Mouse (Mus musculus) ES-E14 (cell line): ENCODE results near the gene Mgmt. TPM values are rescaled to one million over a fixed set of nuclear protein-coding genes. Genes with fewer than 3 reads are reported as not detected.

Experiments used
- DNase-seq: peaks from one replicate; pipeline ENCODE4 v3.0.0-alpha.2; 2013; ENCODE audit warnings: low read depth, low spot score
- H3K27ac ChIP-seq: 2 replicates; pipeline ENCODE4 v1.5.1; 2012; ENCODE audit warnings: low read depth, mild to moderate bottlenecking, low read length, moderate library complexity, mixed read lengths; ENCODE audit not compliant: poor library complexity, insufficient read depth, severe bottlenecking
- H3K36me3 ChIP-seq: 2 replicates; pipeline ENCODE4 v1.6.1; 2012; ENCODE audit warnings: mild to moderate bottlenecking, low read length, moderate library complexity, mixed read lengths; ENCODE audit not compliant: control insufficient read depth, poor library complexity, insufficient read depth, severe bottlenecking
- H3K4me1 ChIP-seq, 2 experiments: fragments of 150-350 bp in 1 of 2; sonication (generic) in 1 of 2; 2 replicates each; pipeline ENCODE4 v1.6.1; 2012; ENCODE audit warnings: low read length in 2 of 2, mild to moderate bottlenecking in 1 of 2, mixed read lengths in 1 of 2; ENCODE audit not compliant: control insufficient read depth in 2 of 2, insufficient read depth in 2 of 2, poor library complexity in 1 of 2
- H3K4me3 ChIP-seq, 2 experiments: fragments of 150-350 bp in 1 of 2; sonication (generic) in 1 of 2; 2 replicates each; pipeline ENCODE4 v1.5.1; 2012; ENCODE audit warnings: low read length in 2 of 2, low read depth in 1 of 2, mild to moderate bottlenecking in 1 of 2, mixed read lengths in 1 of 2; ENCODE audit not compliant: insufficient read depth in 1 of 2, poor library complexity in 1 of 2, severe bottlenecking in 1 of 2
- H3K9ac ChIP-seq: 2 replicates; pipeline ENCODE4 v1.6.1; 2012; ENCODE audit warnings: low read depth, mild to moderate bottlenecking, low read length, mixed read lengths; ENCODE audit not compliant: poor library complexity, insufficient read depth, severe bottlenecking
- H3K9me3 ChIP-seq: fragments of 150-350 bp; sonication (generic); 2 replicates; pipeline ENCODE4 v1.6.1; 2012; ENCODE audit warnings: low read depth, mild to moderate bottlenecking, low read length; ENCODE audit not compliant: control insufficient read depth, insufficient read depth
- CHD2 ChIP-seq: IDR thresholded peaks from 2 replicates; pipeline ENCODE4 v1.6.1; 2014; ENCODE audit warnings: mild to moderate bottlenecking, low read depth, low read length, inconsistent platforms
- HCFC1 ChIP-seq: IDR thresholded peaks from 2 replicates; pipeline ENCODE4 v1.6.1; 2012; ENCODE audit warnings: low read length, inconsistent platforms, borderline replicate concordance; ENCODE audit not compliant: insufficient read depth
- MAFK ChIP-seq: IDR thresholded peaks from 2 replicates; pipeline ENCODE4 v1.6.1; 2014; ENCODE audit warnings: mild to moderate bottlenecking, low read depth, low read length, inconsistent platforms; ENCODE audit not compliant: insufficient read depth
- ZC3H11A ChIP-seq: IDR thresholded peaks from 2 replicates; pipeline ENCODE4 v1.6.1; 2012; ENCODE audit warnings: low read depth, mild to moderate bottlenecking, inconsistent platforms, low read length, borderline replicate concordance
- ZNF384 ChIP-seq: IDR thresholded peaks from 2 replicates; pipeline ENCODE4 v1.6.1; 2012; ENCODE audit warnings: low read depth, low read length, inconsistent platforms
- in situ Hi-C, 2 experiments: fragments of 600-800 bp; cut with MboI; formaldehyde crosslinking; loops; one replicate each; pipeline ENCODE4 v1.15.1; 2025; ENCODE audit warnings: low sequenced_read_pairs in 2 of 2, inconsistent platforms in 1 of 2; ENCODE audit not compliant: unreplicated experiment in 2 of 2
- total RNA-seq: library from RNA; depleted of rRNA; stranded (reverse); fragments of 300-350 nt; gene quantifications from 2 replicates; pipeline ENCODE4 v1.2.3, GENCODE M21; 2012

Gene Mgmt
- total RNA-seq, 1 experiment = 6.4 TPM

GRCm38 (mm10) chr7:137116246-137116645, 221.8 kb downstream of the Mgmt start:
- Histone ChIP-seq H3K27ac (no peak overlapping the region), H3K9ac (no peak overlapping the region), H3K4me1 (no peaks in the 10 kb centered on the region), H3K36me3 (no peaks in the 10 kb centered on the region), H3K4me3 (no peak overlapping the region), H3K9me3 (no peaks in the 10 kb centered on the region)
- TF ChIP-seq HCFC1 (no peak), MAFK (no peak), ZNF384 (no peak), CHD2 (no peak), ZC3H11A (no peak)
- no peak for DNase-seq
- in situ Hi-C loops = no loop called here

DNA sequence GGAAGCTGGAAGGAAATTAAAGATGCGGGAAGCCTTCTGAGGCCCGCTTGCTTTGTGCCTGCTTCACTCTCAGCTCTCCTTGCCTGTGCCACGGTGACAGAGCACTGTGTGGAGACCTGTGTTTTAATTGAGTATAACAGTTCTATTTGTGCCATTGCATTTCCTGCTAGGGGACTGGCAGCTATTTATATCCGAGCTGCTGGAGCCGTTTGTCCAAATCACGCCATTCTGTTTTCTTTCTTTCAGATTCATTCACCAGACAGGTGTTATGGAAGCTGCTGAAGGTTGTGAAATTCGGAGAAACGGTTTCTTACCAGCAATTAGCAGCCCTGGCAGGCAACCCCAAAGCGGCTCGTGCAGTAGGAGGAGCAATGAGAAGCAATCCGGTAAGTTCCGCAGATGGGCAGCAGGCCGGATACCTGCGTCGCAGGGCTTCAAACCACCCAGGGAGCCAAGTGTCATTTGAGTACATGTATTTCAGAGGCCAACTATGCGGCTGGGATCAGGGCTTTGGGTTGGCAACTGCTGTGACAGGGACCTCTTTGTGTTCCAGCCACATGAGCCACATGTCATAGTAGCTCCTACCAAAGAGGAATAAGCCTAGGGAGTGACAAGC, 226.9 kb downstream of the Mgmt start:
- no peak overlapping the region for H3K4me3 ChIP-seq
- H3K9me3 ChIP-seq = no peaks in the 10 kb centered on the region
- no peaks in the 10 kb centered on the region for H3K36me3 ChIP-seq
- no peak for DNase-seq
- no peak for TF ChIP-seq CHD2
- no peak for TF ChIP-seq ZC3H11A
- no peak for TF ChIP-seq MAFK
- TF ChIP-seq ZNF384 = no peak
- TF ChIP-seq HCFC1 = no peak
- no peak overlapping the region for H3K9ac ChIP-seq
- in situ Hi-C loops = no loop called here
- no peak overlapping the region for H3K27ac ChIP-seq
- H3K4me1 ChIP-seq = no peaks in the 10 kb centered on the region

- Histone ChIP-seq H3K27ac (no peak overlapping the region), H3K36me3 (no peaks in the 10 kb centered on the region), H3K4me3 (no peak overlapping the region), H3K4me1 (no peaks in the 10 kb centered on the region), H3K9ac (no peak overlapping the region), H3K9me3 (no peaks in the 10 kb centered on the region)
- TF ChIP-seq CHD2 = no peak
- no peak for TF ChIP-seq HCFC1
- TF ChIP-seq ZNF384 = no peak
- no peak for TF ChIP-seq ZC3H11A
- no peak for TF ChIP-seq MAFK
- in situ Hi-C loops = no loop called here
- no peak for DNase-seq
These were observed 234.3 kb downstream of the Mgmt start for GRCm38 (mm10) chr7:137128726-137129125.

DNA sequence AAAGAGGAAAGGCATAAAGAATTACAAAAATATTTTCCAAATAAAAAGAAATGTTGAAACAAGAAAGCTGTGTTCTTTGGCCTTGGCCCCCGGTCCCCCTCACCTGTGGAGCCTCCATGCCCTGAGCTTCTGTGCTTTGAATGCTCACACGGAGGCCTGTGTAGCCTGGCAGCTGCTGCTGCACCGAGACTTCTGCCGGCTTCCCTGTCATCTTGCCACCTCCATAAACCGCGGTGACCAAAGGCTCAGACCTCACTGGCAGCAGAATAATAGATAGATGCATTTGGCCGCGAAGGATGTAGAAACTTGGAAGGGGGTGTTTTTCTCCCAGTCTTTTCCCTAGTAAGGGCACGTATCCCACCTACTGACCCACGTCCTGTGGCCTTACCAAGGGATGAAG, 235.8 kb downstream of the Mgmt start:
- Histone ChIP-seq H3K36me3 (no peaks in the 10 kb centered on the region), H3K9me3 (no peaks in the 10 kb centered on the region), H3K4me1 (no peaks in the 10 kb centered on the region), H3K9ac (no peak overlapping the region), H3K4me3 (no peak overlapping the region), H3K27ac (no peak overlapping the region)
- DNase-seq = no peak
- TF ChIP-seq ZNF384 (no peak), CHD2 (no peak), MAFK (no peak), HCFC1 (no peak), ZC3H11A (no peak)
- in situ Hi-C loops = no loop called here

DNA sequence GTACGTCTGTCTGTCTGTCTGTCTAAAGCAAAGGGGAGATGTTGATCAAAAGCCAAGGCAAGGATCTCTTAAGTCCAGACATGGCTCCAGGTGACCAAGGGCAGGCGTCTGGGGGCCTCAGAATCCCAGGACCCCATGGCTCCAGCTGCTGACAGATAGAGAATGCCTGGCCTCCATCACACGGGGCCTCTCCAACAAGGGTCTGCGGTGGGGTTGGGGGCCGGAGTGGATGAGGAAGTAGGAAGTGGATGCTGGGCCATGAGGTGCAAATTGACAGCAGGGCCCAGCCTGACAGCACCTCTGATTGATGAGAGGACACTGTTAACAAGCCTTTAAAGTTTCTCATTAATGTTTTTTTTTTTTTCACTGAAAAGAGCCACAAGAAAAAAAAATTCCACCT, 237.5 kb downstream of the Mgmt start:
- H3K9ac ChIP-seq = no peak overlapping the region
- H3K4me3 ChIP-seq = no peak overlapping the region
- TF ChIP-seq MAFK = no peak
- TF ChIP-seq CHD2 = no peak
- no peak for TF ChIP-seq ZNF384
- TF ChIP-seq ZC3H11A = no peak
- TF ChIP-seq HCFC1 = no peak
- no peaks in the 10 kb centered on the region for H3K9me3 ChIP-seq
- H3K27ac ChIP-seq = no peak overlapping the region
- DNase-seq = no peak
- no peaks in the 10 kb centered on the region for H3K36me3 ChIP-seq
- H3K4me1 ChIP-seq = no peaks in the 10 kb centered on the region
- in situ Hi-C loops = no loop called here
